Mouse (Mus musculus): Measurements from ENCODE around the gene Pde4a. TPM values are rescaled to one million over a fixed set of nuclear protein-coding genes. Genes with fewer than 3 reads are reported as not detected.
A peak's percentile ranks its signal among the peaks of the same experiment; 100 is the strongest.
"Not testable (repeated sequence)": the region's sequence is repeated elsewhere in the genome, so short reads cannot be mapped to it uniquely, and the experiment has no call there.

Pde4a gene
- total RNA-seq, 2 experiments from 2014 or later = 88.9 to 94.4 TPM

- intact Hi-C loops (cut with DNase I) = no loop called here
- DNase-seq (ENCODE audit: low spot score in 2 of 2) = peak; percentile 45 to 52
Observed at GRCm38 (mm10) chr9:21204528-21205272, 39.2 kb downstream of the Pde4a start.

DNA sequence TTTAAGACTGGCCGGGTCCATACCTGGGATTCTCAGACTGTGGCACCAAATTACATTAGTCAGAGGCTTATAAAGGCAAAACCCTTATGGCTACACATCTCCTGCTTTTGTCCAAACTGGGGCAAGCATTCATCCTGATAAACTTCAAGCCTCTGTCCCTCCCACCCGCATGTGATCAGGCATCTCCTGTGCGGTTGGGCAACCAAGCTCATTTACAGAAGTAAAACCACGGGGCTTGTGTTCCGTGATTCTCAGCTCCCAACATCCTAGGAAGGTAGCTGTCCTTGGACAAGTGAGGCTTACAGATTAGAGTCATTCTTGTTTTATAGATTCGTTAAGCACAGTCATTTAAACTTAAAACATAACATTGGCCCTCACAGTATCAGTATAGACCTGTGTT, 41.3 kb downstream of the Pde4a start:
- intact Hi-C loops (cut with DNase I) = no loop called here
- no peak for DNase-seq (ENCODE audit: low spot score in 2 of 2)

DNA sequence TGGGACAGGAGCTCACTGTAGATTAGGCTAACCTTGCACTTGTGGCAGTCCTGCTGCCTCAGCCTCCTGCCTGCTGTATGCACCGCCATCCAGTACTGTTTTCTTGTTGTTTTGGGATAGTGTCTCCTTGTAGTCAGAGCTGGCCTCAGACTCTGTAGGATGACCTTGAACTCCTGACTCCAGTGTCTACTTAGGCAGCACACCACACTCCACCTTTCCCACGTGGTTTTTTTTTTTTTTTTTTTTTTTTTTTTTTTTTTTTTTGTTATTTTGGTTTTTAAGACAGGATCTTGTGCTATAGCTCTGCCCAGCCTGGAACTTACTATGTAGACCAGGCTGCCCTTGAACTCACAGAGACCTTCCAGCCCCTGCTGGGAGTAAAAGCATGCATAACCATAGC, 43.1 kb downstream of the Pde4a start:
- intact Hi-C loops (cut with DNase I) = no loop called here
- DNase-seq (ENCODE audit: low spot score in 2 of 2) = no peak

DNA sequence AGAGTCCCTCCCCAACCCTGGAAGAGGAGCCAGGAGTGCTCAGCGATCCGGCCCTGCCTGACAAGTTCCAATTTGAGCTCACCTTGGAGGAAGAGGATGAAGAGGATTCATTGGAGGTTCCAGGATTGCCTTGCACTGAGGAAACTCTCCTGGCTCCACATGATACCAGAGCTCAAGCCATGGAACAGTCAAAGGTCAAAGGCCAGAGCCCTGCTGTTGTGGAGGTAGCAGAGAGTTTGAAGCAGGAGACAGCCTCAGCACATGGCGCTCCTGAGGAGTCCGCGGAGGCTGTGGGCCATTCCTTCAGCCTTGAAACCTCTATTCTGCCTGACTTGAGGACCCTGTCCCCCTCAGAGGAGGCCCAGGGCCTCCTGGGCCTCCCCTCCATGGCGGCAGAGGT, 45.3 kb downstream of the Pde4a start:
- DNase-seq (ENCODE audit: low spot score in 2 of 2) = no peak
- intact Hi-C loops (cut with DNase I) = no loop called here

- DNase-seq (ENCODE audit: low spot score in 2 of 2) = no peak
Observed at GRCm38 (mm10) chr9:21211624-21212023, 46.1 kb downstream of the Pde4a start.

GRCm38 (mm10) chr9:21213617-21214190, 48.2 kb downstream of the Pde4a start:
- intact Hi-C loops (cut with DNase I) = no loop called here

More at GRCm38 (mm10) chr9:21211624-21212023, 46.1 kb downstream of the Pde4a start:
- intact Hi-C loops (cut with DNase I) = no loop called here

DNA sequence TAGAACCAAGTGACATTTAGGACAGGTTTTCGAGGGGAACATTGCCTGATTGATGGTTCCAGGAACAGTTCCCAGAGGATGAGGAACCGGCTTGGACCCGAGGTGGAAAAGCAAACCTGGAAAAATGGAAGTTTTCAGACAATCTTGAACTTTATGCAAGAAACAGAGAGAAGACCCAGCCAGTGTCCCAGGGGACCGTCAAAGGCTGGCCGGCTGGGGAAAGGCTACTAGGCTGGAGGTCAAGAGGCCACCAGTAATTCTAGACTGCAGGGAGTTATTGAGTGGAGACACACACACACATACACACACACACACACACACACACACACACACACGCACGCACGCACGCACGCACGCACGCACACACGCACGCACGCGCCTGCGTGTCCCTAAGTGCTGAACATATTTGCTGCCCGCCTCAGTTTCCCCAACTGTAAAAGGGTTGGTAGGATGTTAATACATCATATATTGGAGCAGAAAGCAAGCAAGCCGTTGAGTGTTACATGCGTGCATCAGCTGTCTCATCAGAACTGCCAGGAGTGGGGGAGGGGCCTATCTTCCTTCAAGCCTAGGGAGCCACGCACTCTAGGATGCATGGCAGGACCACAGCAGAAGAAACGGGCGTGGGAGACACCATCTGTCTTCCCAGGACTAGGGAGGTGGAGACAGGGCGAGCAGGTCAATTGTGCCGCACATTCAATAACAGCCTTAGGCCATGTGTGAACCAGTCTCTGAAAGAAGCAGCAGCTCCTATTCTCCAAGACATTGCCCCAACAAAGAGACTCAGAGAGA, 50.7 kb downstream of the Pde4a start:
- intact Hi-C loops (cut with DNase I) = no loop called here
- peak; percentile 42 to 63 for DNase-seq (ENCODE audit: low spot score in 2 of 2)

More at GRCm38 (mm10) chr9:21213617-21214190, 48.2 kb downstream of the Pde4a start:
- DNase-seq (ENCODE audit: low spot score in 2 of 2) = no peak

DNA sequence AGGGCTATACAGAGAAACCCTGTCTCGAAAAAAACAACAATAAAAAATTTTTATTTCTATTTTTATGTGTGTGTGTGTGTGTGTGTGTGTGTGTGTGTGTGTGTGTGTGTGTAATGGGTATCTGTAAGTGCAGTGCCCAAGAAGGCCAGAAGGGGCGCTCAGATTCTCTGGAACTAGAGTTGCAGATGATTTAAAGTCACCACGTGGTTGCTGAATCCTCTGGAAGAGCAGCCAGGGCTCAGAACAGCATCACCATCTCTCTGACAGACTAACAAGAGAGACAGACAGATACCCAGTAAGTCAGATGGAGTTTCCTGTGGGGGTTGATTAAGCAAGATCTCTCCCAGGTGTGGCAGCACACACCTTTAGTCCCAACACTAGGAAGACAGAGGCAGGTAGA, 54.3 kb downstream of the Pde4a start:
- intact Hi-C loops (cut with DNase I) = loop anchor here (5.0 kb wide), 1 partner anchor 68 kb away; no protein-coding TSS in a partner anchor
- no peak for DNase-seq (ENCODE audit: low spot score in 2 of 2)

GRCm38 (mm10) chr9:21220490-21221382, 55.2 kb downstream of the Pde4a start:
- intact Hi-C loops (cut with DNase I) = loop anchor here (5.0 kb wide), 1 partner anchor 68 kb away; no protein-coding TSS in a partner anchor
- peak; percentile 92 to 96 for DNase-seq (ENCODE audit: low spot score in 2 of 2)

DNA sequence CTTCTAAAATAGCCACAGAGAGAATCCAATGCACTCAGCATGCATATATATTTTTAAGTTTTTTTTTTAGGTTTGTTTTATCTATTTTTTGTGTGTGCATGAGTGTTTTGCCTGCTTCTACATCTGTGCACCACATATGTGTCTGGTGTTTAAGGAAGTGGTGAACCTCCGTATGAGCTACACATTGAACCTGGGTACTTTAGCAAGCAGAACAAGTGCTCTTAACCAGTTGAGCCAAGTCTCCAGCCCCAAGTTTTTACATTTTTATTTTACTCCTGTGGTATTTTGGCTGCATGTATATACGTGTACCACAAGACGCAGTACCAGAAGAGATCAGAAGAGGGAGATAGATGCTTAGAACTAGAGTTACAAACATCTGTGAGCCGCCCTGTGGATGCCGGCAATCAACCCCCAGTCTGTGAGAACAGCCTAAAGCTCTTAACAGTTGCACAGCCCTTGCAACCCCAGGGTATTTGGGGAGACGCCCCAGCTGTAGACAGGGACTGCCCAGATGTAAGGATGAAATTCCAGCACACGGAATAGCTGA, 55.9 kb downstream of the Pde4a start:
- DNase-seq (ENCODE audit: low spot score in 2 of 2) = peak in 1 of 2 experiments; percentile 70

DNA sequence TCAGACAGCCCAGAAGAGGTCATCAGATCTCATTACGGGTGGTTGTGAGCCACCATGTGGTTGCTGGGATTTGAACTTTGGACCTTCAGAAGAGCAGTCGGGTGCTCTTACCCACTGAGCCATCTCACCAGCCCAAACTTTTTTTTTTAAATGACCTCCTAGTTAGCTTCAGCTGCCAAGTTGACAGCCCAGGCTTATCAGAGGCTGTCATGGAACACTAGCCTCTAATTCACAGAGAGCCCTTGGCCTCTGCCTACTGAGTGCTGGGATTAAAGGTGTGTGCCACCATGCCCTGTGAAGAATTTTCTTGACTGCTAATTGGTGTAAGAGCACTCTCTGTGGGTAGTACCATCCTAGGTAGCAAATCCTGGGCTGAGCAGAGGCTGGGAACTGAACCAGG, 58.0 kb downstream of the Pde4a start:
- intact Hi-C loops (cut with DNase I) = loop anchor here (5.0 kb wide), 1 partner anchor 71 kb away; no protein-coding TSS in a partner anchor
- not testable (repeated sequence) for DNase-seq (ENCODE audit: low spot score in 2 of 2)

More for the DNA sequence above, 55.9 kb downstream of the Pde4a start:
- intact Hi-C loops (cut with DNase I) = loop anchor here (5.0 kb wide), 1 partner anchor 69 kb away; no protein-coding TSS in a partner anchor

- no peak for DNase-seq (ENCODE audit: low spot score in 2 of 2)
- intact Hi-C loops (cut with DNase I) = loop anchor here (5.0 kb wide), 1 partner anchor 72 kb away; no protein-coding TSS in a partner anchor
Observed at GRCm38 (mm10) chr9:21223906-21224305, 58.4 kb downstream of the Pde4a start.

- DNase-seq (ENCODE audit: low spot score in 2 of 2) = no peak
- intact Hi-C loops (cut with DNase I) = loop anchor here (5.0 kb wide), 1 partner anchor 72 kb away; no protein-coding TSS in a partner anchor
Observed at GRCm38 (mm10) chr9:21224576-21225414, 59.3 kb downstream of the Pde4a start.

- intact Hi-C loops (cut with DNase I) = no loop called here
- no peak for DNase-seq (ENCODE audit: low spot score in 2 of 2)
Observed at GRCm38 (mm10) chr9:21225415-21225758, 59.9 kb downstream of the Pde4a start.

DNA sequence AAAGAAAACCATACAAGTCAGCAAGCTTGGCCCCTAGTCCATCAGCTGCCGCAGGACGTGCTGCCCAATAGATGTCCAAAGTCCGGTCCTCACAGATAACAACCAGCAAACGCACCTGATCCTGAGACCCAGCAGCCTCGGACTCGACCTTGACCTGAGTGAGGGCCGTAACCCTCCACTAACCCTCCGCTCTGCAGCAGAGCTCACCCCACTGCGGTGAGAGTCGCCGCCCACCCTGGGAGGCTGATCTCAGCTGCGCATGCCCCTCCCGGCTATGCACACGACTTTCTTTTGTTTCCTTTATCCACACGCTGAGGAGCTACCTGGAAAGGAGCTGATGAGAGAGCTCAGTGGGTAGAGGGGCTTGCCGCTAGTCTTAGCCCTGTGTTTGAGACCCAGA, 61.8 kb downstream of the Pde4a start:
- intact Hi-C loops (cut with DNase I) = no loop called here

GRCm38 (mm10) chr9:21231551-21231950, 66.0 kb downstream of the Pde4a start:
- intact Hi-C loops (cut with DNase I) = no loop called here
- no peak for DNase-seq (ENCODE audit: low spot score in 2 of 2)

More for the DNA sequence above, 61.8 kb downstream of the Pde4a start:
- no peak for DNase-seq (ENCODE audit: low spot score in 2 of 2)

- no peak for DNase-seq (ENCODE audit: low spot score in 2 of 2)
- intact Hi-C loops (cut with DNase I) = no loop called here
Observed at GRCm38 (mm10) chr9:21232867-21233266, 67.4 kb downstream of the Pde4a start.

DNA sequence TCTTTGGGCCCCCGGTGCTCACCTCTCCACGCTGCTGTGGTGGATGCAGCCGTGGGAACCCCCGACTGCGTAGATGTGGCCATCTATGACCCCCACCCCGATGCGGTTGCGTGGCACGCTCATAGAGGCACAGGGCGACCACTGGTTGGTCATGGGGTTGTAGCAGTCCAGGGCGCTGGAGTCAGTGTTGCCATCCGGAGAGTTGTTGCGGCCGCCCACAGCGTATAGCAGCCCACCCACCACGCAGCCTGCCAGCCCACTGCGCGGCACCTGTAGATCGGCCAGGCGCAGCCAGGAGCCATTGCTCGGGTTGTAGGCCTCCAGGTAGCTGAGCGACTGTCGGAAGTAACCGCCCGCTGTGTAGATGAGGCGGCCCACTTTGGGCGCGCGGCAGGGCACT, 67.9 kb downstream of the Pde4a start:
- DNase-seq (ENCODE audit: low spot score in 2 of 2) = no peak
- intact Hi-C loops (cut with DNase I) = no loop called here

Data from left cerebral cortex, postnatal 25 days (tissue).